7 mouse cellular contexts compared by ENCODE assay signal in genomic region chr6:86848915-86849644, GRCm38 (mm10). TPM values are rescaled to one million over a fixed set of nuclear protein-coding genes. Genes with fewer than 3 reads are reported as not detected.
A peak's percentile ranks its signal among the peaks of the same experiment; 100 is the strongest.
DNase-seq lines count a peak whose midpoint lies in the region; ATAC-seq and TF ChIP-seq lines count a peak whose summit lies in the region.

TSS of gene Aak1 (plus strand) at chr6:86849517.

- H3K27ac ChIP-seq in embryonic facial prominence, embryonic 12.5 days: peak within 1 kb of the TSS; percentile 89
- peak within 1 kb of the TSS; percentile 95 for H3K27ac ChIP-seq in kidney, adult 2 months (ENCODE audit: insufficient read depth, low read depth, low read length)
- H3K27ac ChIP-seq in limb, embryonic 12.5 days: peak within 1 kb of the TSS; percentile 96
- H3K27ac ChIP-seq in midbrain, embryonic 15.5 days: peak within 1 kb of the TSS; percentile 93
- H3K27ac ChIP-seq in spleen, adult 2 months (ENCODE audit: insufficient read depth, low read length): peak within 1 kb of the TSS; percentile 100

- H3K4me3 ChIP-seq in embryonic facial prominence, embryonic 12.5 days: peak within 1 kb of the TSS; percentile 79
- peak within 1 kb of the TSS; percentile 68 for H3K4me3 ChIP-seq in kidney, adult 2 months (ENCODE audit: insufficient read depth, low read depth, low read length)
- peak within 1 kb of the TSS; percentile 87 for H3K4me3 ChIP-seq in limb, embryonic 12.5 days (replicated peaks)
- H3K4me3 ChIP-seq in midbrain, embryonic 15.5 days: peak within 1 kb of the TSS; percentile 77
- peak within 1 kb of the TSS; percentile 97 for H3K4me3 ChIP-seq in spleen, adult 2 months (ENCODE audit: extremely low read depth, insufficient read depth, insufficient read length)

- H3K4me1 ChIP-seq in embryonic facial prominence, embryonic 12.5 days: peaks cover 27% of the 10 kb centered on the region
- peaks cover 17% of the 10 kb centered on the region for H3K4me1 ChIP-seq in kidney, adult 2 months (ENCODE audit: control insufficient read depth, insufficient read depth, low read length)
- peaks cover 30% of the 10 kb centered on the region for H3K4me1 ChIP-seq in limb, embryonic 12.5 days (replicated peaks)
- peaks cover 46% of the 10 kb centered on the region for H3K4me1 ChIP-seq in midbrain, embryonic 15.5 days
- no peaks in the 10 kb centered on the region for H3K4me1 ChIP-seq in spleen, adult 2 months (ENCODE audit: control insufficient read depth, insufficient read depth, insufficient read length)

- no peaks in the 10 kb centered on the region for H3K27me3 ChIP-seq in embryonic facial prominence, embryonic 12.5 days
- no peaks in the 10 kb centered on the region for H3K27me3 ChIP-seq in kidney, adult 2 months (replicated peaks; ENCODE audit: control insufficient read depth, insufficient read depth, low read length)
- H3K27me3 ChIP-seq in limb, embryonic 12.5 days: no peaks in the 10 kb centered on the region
- no peaks in the 10 kb centered on the region for H3K27me3 ChIP-seq in midbrain, embryonic 15.5 days (replicated peaks)
- H3K27me3 ChIP-seq in spleen, adult 2 months (ENCODE audit: control insufficient read depth, insufficient read depth, low read length): no peaks in the 10 kb centered on the region

- H3K9me3 ChIP-seq in embryonic facial prominence, embryonic 12.5 days: no peaks in the 10 kb centered on the region
- H3K9me3 ChIP-seq in limb, embryonic 12.5 days: no peaks in the 10 kb centered on the region
- H3K9me3 ChIP-seq in midbrain, embryonic 15.5 days: no peaks in the 10 kb centered on the region

- DNase-seq in adrenal gland, postnatal 25 days: peak; percentile 90
- DNase-seq in heart, adult 18-20 months: peak; percentile 93 to 95
- peak; percentile 94 for DNase-seq in kidney, adult 2 months
- DNase-seq in spleen, adult 2 months (ENCODE audit: low read depth in 1 of 2, low spot score in 2 of 2): peak; percentile 82 to 85

- 0 out of 2 replicates have a peak, but pooled peaks cover 5% of the 10 kb centered on the region for H3K36me3 ChIP-seq in embryonic facial prominence, embryonic 12.5 days
- no peaks in the 10 kb centered on the region for H3K36me3 ChIP-seq in kidney, adult 2 months (ENCODE audit: control insufficient read depth, insufficient read depth, low read length)
- peaks cover 11% of the 10 kb centered on the region; the same call in 1 of the 2 replicates for H3K36me3 ChIP-seq in limb, embryonic 12.5 days
- H3K36me3 ChIP-seq in midbrain, embryonic 15.5 days (replicated peaks): no peaks in the 10 kb centered on the region
- H3K36me3 ChIP-seq in spleen, adult 2 months (ENCODE audit: control insufficient read depth, insufficient read depth, low read length): no peaks in the 10 kb centered on the region

- no peak for TF ChIP-seq POLR2A in kidney, adult 2 months (IDR thresholded peaks at IDR 0.05; ENCODE audit: low read depth, low read length)
- peak; percentile 18; the same call in 1 of the 2 replicates for TF ChIP-seq POLR2A in spleen, adult 2 months (IDR thresholded peaks at IDR 0.05; ENCODE audit: low read depth, low read length)

- ATAC-seq in embryonic facial prominence, embryonic 12.5 days (ENCODE audit: insufficient number of reproducible peaks, insufficient read depth, low FRiP score, low TSS enrichment): peak; percentile 89
- peak; percentile 88 for ATAC-seq in limb, embryonic 12.5 days (ENCODE audit: insufficient number of reproducible peaks, insufficient read depth, low FRiP score, low TSS enrichment, low read depth)
- ATAC-seq in midbrain, embryonic 15.5 days (replicated peaks): peak; percentile 94

- peak within 1 kb of the TSS; percentile 84 for H3K4me2 ChIP-seq in embryonic facial prominence, embryonic 12.5 days (replicated peaks)
- H3K4me2 ChIP-seq in limb, embryonic 12.5 days: peak within 1 kb of the TSS; percentile 87
- peak within 1 kb of the TSS; percentile 74 for H3K4me2 ChIP-seq in midbrain, embryonic 15.5 days

- WGBS in embryonic facial prominence, embryonic 12.5 days: under 1% methylated on average over 59 of the region's 60 CpGs
- WGBS in kidney, adult 2 months: under 1% methylated on average over 60 of the region's 60 CpGs
- WGBS in limb, embryonic 12.5 days: 1% methylated on average over 58 of the region's 60 CpGs
- under 1% methylated on average over 58 of the region's 60 CpGs for WGBS in midbrain, embryonic 15.5 days
- WGBS in spleen, adult 2 months: under 1% methylated on average over 56 of the region's 60 CpGs

- no peak for TF ChIP-seq CTCF in kidney, adult 2 months (conservative IDR thresholded peaks at IDR 0.05; ENCODE audit: insufficient read depth, insufficient read length, low read depth, low read length)
- TF ChIP-seq CTCF in spleen, adult 2 months (IDR thresholded peaks at IDR 0.05; ENCODE audit: extremely low read depth, insufficient read depth, insufficient read length, insufficient replicate concordance): no peak

- H3K9ac ChIP-seq in embryonic facial prominence, embryonic 12.5 days: peak within 1 kb of the TSS; percentile 80
- peak within 1 kb of the TSS; percentile 87 for H3K9ac ChIP-seq in limb, embryonic 12.5 days (replicated peaks)
- peak within 1 kb of the TSS; percentile 69 for H3K9ac ChIP-seq in midbrain, embryonic 15.5 days

RNA-seq across cellular contexts. Expression of gene Aak1, which starts in this region (rescaled TPM):
- total RNA-seq in adrenal gland, postnatal 25 days (2021): 93.8 and 99.7 TPM in 2 replicates
- polyA plus RNA-seq in embryonic facial prominence, embryonic 12.5 days (2016; fragmentation: Nextera tagmentation; extraction: Ambion mirVana): 17.9 and 19.7 TPM in 2 replicates
- total RNA-seq in heart, adult 18-20 months (2021): 10 to 100 TPM; 81.2 to 83.4 TPM
- 28.9 and 30.6 TPM in 2 replicates for polyA plus RNA-seq in kidney, adult 2 months (2012; rRNA removed)
- 15.6 and 18.8 TPM in 2 replicates for polyA plus RNA-seq in limb, embryonic 12.5 days (2016; fragmentation: Nextera tagmentation; extraction: Ambion mirVana)
- 44.0 and 51.8 TPM in 2 replicates for polyA plus RNA-seq in midbrain, embryonic 15.5 days (2015; fragmentation: Nextera tagmentation; extraction: Ambion mirVana)
- 21.5 and 22.1 TPM in 2 replicates for polyA plus RNA-seq in spleen, adult 2 months (2012; rRNA removed)

Comparison
In these comparisons a context has a peak if more than half of its experiments do, and no peak if none do; other contexts are left out.
1. Peak in every context shown above with its lines: DNase-seq, ATAC-seq, H3K4me3 ChIP-seq and H3K27ac ChIP-seq.